34 mouse cellular contexts compared by ENCODE assay signal in the genomic region with DNA sequence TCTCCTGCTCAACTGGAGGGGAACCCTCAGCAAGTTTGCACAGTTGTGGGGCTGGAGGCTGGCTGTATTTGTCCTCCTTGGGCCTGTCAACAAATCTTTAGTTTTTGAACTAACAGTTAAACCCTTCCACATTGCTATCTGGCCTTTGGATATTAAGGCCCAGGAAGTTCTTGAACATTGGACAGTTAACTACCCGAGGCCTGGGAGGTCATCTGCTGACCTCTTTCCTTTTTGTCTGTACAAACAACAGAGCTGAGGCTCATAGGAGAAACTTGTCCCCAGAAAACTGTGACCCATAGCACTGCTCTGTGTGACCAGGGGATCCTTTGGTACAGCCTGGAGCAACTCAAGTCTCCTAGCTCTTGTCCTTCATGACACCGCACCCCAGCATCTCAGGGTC. TPM values are rescaled to one million over a fixed set of nuclear protein-coding genes. Genes with fewer than 3 reads are reported as not detected.
DNase-seq lines count a peak whose midpoint lies in the region; ATAC-seq and TF ChIP-seq lines count a peak whose summit lies in the region.
"Had no signal": no experiment of that assay in that cellular context is flagged by ENCODE, and none has a peak within 500 bp of the region (broad histone marks: within the 10 kb centered on the region; RNA-seq: fewer than 3 reads in every experiment).

No protein-coding gene starts in this region.

- peaks cover 11% of the 10 kb centered on the region; the same call in 1 of the 2 replicates for H3K4me1 ChIP-seq in kidney, adult 2 months (ENCODE audit: control insufficient read depth, insufficient read depth, low read length)
- H3K4me1 ChIP-seq in kidney, embryonic 16.5 days (ENCODE audit: insufficient read depth, low read length): peaks cover 14% of the 10 kb centered on the region
- peaks cover 5% of the 10 kb centered on the region for H3K4me1 ChIP-seq in liver, adult 2 months (ENCODE audit: control insufficient read depth, insufficient read depth, low read length)
- peaks cover 14% of the 10 kb centered on the region for H3K4me1 ChIP-seq in liver, postnatal 0 days (ENCODE audit: insufficient read depth)
- peaks cover 17% of the 10 kb centered on the region for H3K4me1 ChIP-seq in stomach, embryonic 15.5 days
- H3K4me1 ChIP-seq in stomach, postnatal 0 days (replicated peaks; ENCODE audit: control insufficient read depth, insufficient read depth): no peaks in the 10 kb centered on the region

- no peaks in the 10 kb centered on the region for H3K9me3 ChIP-seq in kidney, embryonic 16.5 days (ENCODE audit: low read length)
- no peaks in the 10 kb centered on the region for H3K9me3 ChIP-seq in liver, postnatal 0 days (ENCODE audit: low read length)
- no peaks in the 10 kb centered on the region for H3K9me3 ChIP-seq in stomach, embryonic 15.5 days
- no peaks in the 10 kb centered on the region for H3K9me3 ChIP-seq in stomach, postnatal 0 days (ENCODE audit: control insufficient read depth, low read length)
- H3K9me3 ChIP-seq: embryonic facial prominence, embryonic 12.5 days; embryonic facial prominence, embryonic 15.5 days had no signal

- no peak overlapping the region for H3K9ac ChIP-seq in kidney, embryonic 16.5 days (replicated peaks; ENCODE audit: low read length)
- no peak overlapping the region for H3K9ac ChIP-seq in liver, adult 2 months (ENCODE audit: low read depth, low read length)
- no peak overlapping the region for H3K9ac ChIP-seq in liver, postnatal 0 days (replicated peaks)
- H3K9ac ChIP-seq in stomach, embryonic 15.5 days: no peak overlapping the region
- H3K9ac ChIP-seq in stomach, postnatal 0 days (ENCODE audit: low read length): no peak overlapping the region
- H3K9ac ChIP-seq: embryonic facial prominence, embryonic 12.5 days; embryonic facial prominence, embryonic 15.5 days; forebrain, postnatal 0 days had no signal

- WGBS in kidney, adult 2 months: 51% methylated on average over 2 of the region's 2 CpGs
- WGBS in kidney, embryonic 16.5 days: 70% methylated on average over 2 of the region's 2 CpGs
- WGBS in liver, adult 2 months: 54% methylated on average over 2 of the region's 2 CpGs
- 69% methylated on average over 2 of the region's 2 CpGs for WGBS in liver, postnatal 0 days (ENCODE audit: insufficient replicate concordance)
- WGBS in stomach, embryonic 15.5 days: 67% methylated on average over 2 of the region's 2 CpGs
- WGBS in stomach, postnatal 0 days: 65% methylated on average over 2 of the region's 2 CpGs

- H3K27ac ChIP-seq in kidney, adult 2 months (ENCODE audit: insufficient read depth, low read depth, low read length): peak overlapping the region; percentile 70
- H3K27ac ChIP-seq in kidney, embryonic 16.5 days (ENCODE audit: low read length): no peak overlapping the region
- no peak overlapping the region for H3K27ac ChIP-seq in liver, adult 2 months (replicated peaks; ENCODE audit: insufficient read depth, low read depth, low read length)
- no peak overlapping the region for H3K27ac ChIP-seq in liver, postnatal 0 days (ENCODE audit: low read depth)
- 0 out of 2 replicates have a peak overlapping the region, but pooled peaks have one; percentile 12 for H3K27ac ChIP-seq in stomach, embryonic 15.5 days
- no peak overlapping the region for H3K27ac ChIP-seq in stomach, postnatal 0 days (replicated peaks)
- H3K27ac ChIP-seq: embryonic facial prominence, embryonic 12.5 days; embryonic facial prominence, embryonic 15.5 days; gastrocnemius, adult 2 months had no signal

- no peaks in the 10 kb centered on the region; the same call in 1 of the 2 replicates for H3K79me2 ChIP-seq in liver, adult 2 months (ENCODE audit: control insufficient read depth, insufficient read depth, low read length)

- H3K4me2 ChIP-seq in kidney, embryonic 16.5 days (replicated peaks; ENCODE audit: low read depth, low read length): no peak overlapping the region
- H3K4me2 ChIP-seq in liver, postnatal 0 days (ENCODE audit: low read depth, low read length): no peak overlapping the region
- H3K4me2 ChIP-seq in stomach, embryonic 15.5 days: no peak overlapping the region
- H3K4me2 ChIP-seq in stomach, postnatal 0 days (replicated peaks; ENCODE audit: low read depth): no peak overlapping the region
- H3K4me2 ChIP-seq: embryonic facial prominence, embryonic 12.5 days; embryonic facial prominence, embryonic 15.5 days; heart, embryonic 11.5 days had no signal

- H3K4me3 ChIP-seq in kidney, adult 2 months (ENCODE audit: insufficient read depth, low read depth, low read length): peak overlapping the region; percentile 4; the same call in 1 of the 2 replicates
- no peak overlapping the region for H3K4me3 ChIP-seq in kidney, embryonic 16.5 days (ENCODE audit: low read length)
- H3K4me3 ChIP-seq in liver, adult 2 months (ENCODE audit: insufficient read depth, low read depth, low read length): no peak overlapping the region
- no peak overlapping the region for H3K4me3 ChIP-seq in liver, postnatal 0 days (ENCODE audit: low read depth, low read length)
- no peak overlapping the region for H3K4me3 ChIP-seq in stomach, embryonic 15.5 days (replicated peaks)
- H3K4me3 ChIP-seq in stomach, postnatal 0 days (ENCODE audit: low read depth, low read length): no peak overlapping the region
- H3K4me3 ChIP-seq: embryonic facial prominence, embryonic 12.5 days; embryonic facial prominence, embryonic 15.5 days; gastrocnemius, adult 2 months had no signal

- H3K36me3 ChIP-seq in kidney, adult 2 months (ENCODE audit: control insufficient read depth, insufficient read depth, low read length): no peaks in the 10 kb centered on the region
- peaks cover 19% of the 10 kb centered on the region for H3K36me3 ChIP-seq in kidney, embryonic 16.5 days (ENCODE audit: insufficient read depth, low read length)
- H3K36me3 ChIP-seq in liver, adult 2 months (ENCODE audit: control insufficient read depth, insufficient read depth, low read length): peaks cover 2% of the 10 kb centered on the region; the same call in 1 of the 2 replicates
- H3K36me3 ChIP-seq in liver, postnatal 0 days (replicated peaks; ENCODE audit: insufficient read depth, low read length): no peaks in the 10 kb centered on the region
- H3K36me3 ChIP-seq in stomach, embryonic 15.5 days: 0 out of 2 replicates have a peak, but pooled peaks cover 5% of the 10 kb centered on the region
- H3K36me3 ChIP-seq in stomach, postnatal 0 days (ENCODE audit: control insufficient read depth, insufficient read depth, low read length): peaks cover 7% of the 10 kb centered on the region; the same call in 1 of the 2 replicates

- no peak for ATAC-seq in kidney, embryonic 16.5 days (ENCODE audit: low FRiP score, low TSS enrichment)
- ATAC-seq in liver, postnatal 0 days: no peak
- no peak for ATAC-seq in stomach, embryonic 15.5 days (ENCODE audit: insufficient read depth, low FRiP score, low read depth)
- no peak for ATAC-seq in stomach, postnatal 0 days (ENCODE audit: low FRiP score, low TSS enrichment)
- no peak for ATAC-seq in monocyte, adult 5-6 weeks (replicated peaks; ENCODE audit: insufficient number of reproducible peaks, low FRiP score, low TSS enrichment, poor library complexity, severe bottlenecking)
- ATAC-seq: CD4-positive, CD25-positive, alpha-beta regulatory T cell, adult 4 months; forebrain, embryonic 14.5 days; forebrain, postnatal 0 days had no signal

- H3K27me3 ChIP-seq in kidney, adult 2 months (replicated peaks; ENCODE audit: control insufficient read depth, insufficient read depth, low read length): no peaks in the 10 kb centered on the region
- peaks cover 4% of the 10 kb centered on the region; the same call in 1 of the 2 replicates for H3K27me3 ChIP-seq in kidney, embryonic 16.5 days (ENCODE audit: insufficient read depth, low read length)
- no peaks in the 10 kb centered on the region for H3K27me3 ChIP-seq in liver, adult 2 months (ENCODE audit: control insufficient read depth, insufficient read depth, low read length)
- H3K27me3 ChIP-seq in liver, postnatal 0 days (ENCODE audit: insufficient read depth, low read length): peaks cover 13% of the 10 kb centered on the region
- H3K27me3 ChIP-seq in stomach, embryonic 15.5 days (replicated peaks): no peaks in the 10 kb centered on the region
- H3K27me3 ChIP-seq in stomach, postnatal 0 days (ENCODE audit: control insufficient read depth, insufficient read depth, low read length): no peaks in the 10 kb centered on the region
- H3K27me3 ChIP-seq: embryonic facial prominence, embryonic 15.5 days had no signal

- TF ChIP-seq EP300 in liver, postnatal 0 days (IDR thresholded peaks at IDR 0.05; ENCODE audit: low read depth): no peak
- TF ChIP-seq EP300 in stomach, postnatal 0 days (optimal IDR thresholded peaks at IDR 0.05): no peak

- peak; percentile 68 for DNase-seq in kidney, adult 2 months
- DNase-seq in liver, adult 2 months (ENCODE audit: extremely low read depth, low read depth, low spot score): peak; percentile 27
- DNase-seq in liver, postnatal 0 days: no peak
- no peak for DNase-seq in stomach, postnatal 0 days (ENCODE audit: low spot score)
- peak; percentile 68 for DNase-seq in yolk sac, embryonic 10.5 days (ENCODE audit: low spot score)
- DNase-seq: adrenal gland, adult 2 months; adrenal gland, postnatal 14 days; cerebellum, adult 11 months; cerebellum, adult 2 months; cerebellum, adult 9-11 months; cerebellum, postnatal 25 days; forebrain, postnatal 0 days; gastrocnemius, adult 2 months; gastrocnemius, postnatal 14 days; heart, adult 11 months had no signal

- no peak for TF ChIP-seq POLR2A in kidney, adult 2 months (IDR thresholded peaks at IDR 0.05; ENCODE audit: low read depth, low read length)
- TF ChIP-seq POLR2A in liver, adult 2 months (IDR thresholded peaks at IDR 0.05; ENCODE audit: extremely low read depth, insufficient read depth, low read length): no peak

- TF ChIP-seq CTCF in kidney, adult 2 months (conservative IDR thresholded peaks at IDR 0.05; ENCODE audit: insufficient read depth, insufficient read length, low read depth, low read length): no peak
- no peak for TF ChIP-seq CTCF in liver, adult 2 months (IDR thresholded peaks at IDR 0.05; ENCODE audit: low read depth, low read length)
- TF ChIP-seq CTCF in liver, postnatal 0 days (IDR thresholded peaks at IDR 0.05; ENCODE audit: low read depth): no peak
- TF ChIP-seq CTCF in stomach, postnatal 0 days (IDR thresholded peaks at IDR 0.05; ENCODE audit: low read depth): no peak

RNA-seq across cellular contexts. Expression of gene Prickle4, which starts 4.5 kb away (rescaled TPM):
- polyA plus RNA-seq in kidney, adult 2 months (2012; rRNA removed): 7.0 and 9.0 TPM in 2 replicates
- polyA plus RNA-seq in kidney, embryonic 16.5 days (2015; fragmentation: Nextera tagmentation; extraction: Ambion mirVana): 0.84 and 1.3 TPM in 2 replicates
- total RNA-seq in liver, adult 2 months (2014; rRNA removed): 1.9 and 2.0 TPM in 2 replicates
- polyA plus RNA-seq in liver, adult 2 months (2012; rRNA removed): 7.9 and 9.9 TPM in 2 replicates
- polyA plus RNA-seq in liver, postnatal 0 days (2015; fragmentation: Nextera tagmentation; extraction: Ambion mirVana): 0.25 TPM in 1 of 2 replicates, not detected in the other
- polyA plus RNA-seq in stomach, embryonic 15.5 days (2015; fragmentation: Nextera tagmentation; extraction: Ambion mirVana): 0.34 and 0.42 TPM in 2 replicates
- 0.19 and 0.51 TPM in 2 replicates for polyA plus RNA-seq in stomach, postnatal 0 days (2015; fragmentation: Nextera tagmentation; extraction: Ambion mirVana)
- total RNA-seq in monocyte, adult 5-6 weeks (2017): not detected in 3 replicates
- polyA plus RNA-seq: CD4-positive, CD25-positive, alpha-beta regulatory T cell, adult 4 months had no signal

RNA-seq across cellular contexts. Expression of gene Gm21981, which starts 4.8 kb away (rescaled TPM):
- polyA plus RNA-seq in kidney, adult 2 months (2012; rRNA removed): 1.1 and 2.1 TPM in 2 replicates
- 0.24 and 0.90 TPM in 2 replicates for polyA plus RNA-seq in kidney, embryonic 16.5 days (2015; fragmentation: Nextera tagmentation; extraction: Ambion mirVana)
- 0.09 and 0.27 TPM in 2 replicates for total RNA-seq in liver, adult 2 months (2014; rRNA removed)
- 0.36 and 0.46 TPM in 2 replicates for polyA plus RNA-seq in liver, adult 2 months (2012; rRNA removed)
- polyA plus RNA-seq in liver, postnatal 0 days (2015; fragmentation: Nextera tagmentation; extraction: Ambion mirVana): 0.13 TPM in 1 of 2 replicates, not detected in the other
- 0.19 and 0.27 TPM in 2 replicates for polyA plus RNA-seq in stomach, embryonic 15.5 days (2015; fragmentation: Nextera tagmentation; extraction: Ambion mirVana)
- 0.16 TPM in 1 of 2 replicates, not detected in the other for polyA plus RNA-seq in stomach, postnatal 0 days (2015; fragmentation: Nextera tagmentation; extraction: Ambion mirVana)
- 0.29 TPM in 1 of 3 replicates, not detected in the others for total RNA-seq in monocyte, adult 5-6 weeks (2017)
- total RNA-seq: hematopoietic stem cell, adult 5-6 weeks had no signal
- polyA plus RNA-seq: CD4-positive, CD25-positive, alpha-beta regulatory T cell, adult 4 months had no signal

RNA-seq across cellular contexts. Expression of gene Frs3, which starts 10.2 kb away (rescaled TPM):
- polyA plus RNA-seq in kidney, adult 2 months (2012; rRNA removed): 28.9 and 39.5 TPM in 2 replicates
- 6.6 and 7.3 TPM in 2 replicates for polyA plus RNA-seq in kidney, embryonic 16.5 days (2015; fragmentation: Nextera tagmentation; extraction: Ambion mirVana)
- total RNA-seq in liver, adult 2 months (2014; rRNA removed): 1.7 and 1.9 TPM in 2 replicates
- polyA plus RNA-seq in liver, adult 2 months (2012; rRNA removed): 6.5 and 7.1 TPM in 2 replicates
- 0.96 and 2.1 TPM in 2 replicates for polyA plus RNA-seq in liver, postnatal 0 days (2015; fragmentation: Nextera tagmentation; extraction: Ambion mirVana)
- polyA plus RNA-seq in stomach, embryonic 15.5 days (2015; fragmentation: Nextera tagmentation; extraction: Ambion mirVana): 4.7 TPM in 2 replicates
- 2.3 and 2.7 TPM in 2 replicates for polyA plus RNA-seq in stomach, postnatal 0 days (2015; fragmentation: Nextera tagmentation; extraction: Ambion mirVana)
- total RNA-seq in monocyte, adult 5-6 weeks (2017): 0.38 to 1.4 TPM (median 1.3 TPM) in 3 replicates

RNA-seq across cellular contexts. Expression of gene Tomm6, which starts 10.9 kb away (rescaled TPM):
- 103 and 153 TPM in 2 replicates for polyA plus RNA-seq in kidney, adult 2 months (2012; rRNA removed)
- 318 and 344 TPM in 2 replicates for polyA plus RNA-seq in kidney, embryonic 16.5 days (2015; fragmentation: Nextera tagmentation; extraction: Ambion mirVana)
- 30.6 and 37.5 TPM in 2 replicates for total RNA-seq in liver, adult 2 months (2014; rRNA removed)
- 97.6 and 101 TPM in 2 replicates for polyA plus RNA-seq in liver, adult 2 months (2012; rRNA removed)
- 268 and 275 TPM in 2 replicates for polyA plus RNA-seq in liver, postnatal 0 days (2015; fragmentation: Nextera tagmentation; extraction: Ambion mirVana)
- polyA plus RNA-seq in stomach, embryonic 15.5 days (2015; fragmentation: Nextera tagmentation; extraction: Ambion mirVana): 404 and 405 TPM in 2 replicates
- 353 and 386 TPM in 2 replicates for polyA plus RNA-seq in stomach, postnatal 0 days (2015; fragmentation: Nextera tagmentation; extraction: Ambion mirVana)
- total RNA-seq in monocyte, adult 5-6 weeks (2017): 17.7 to 36.4 TPM (median 24.6 TPM) in 3 replicates

RNA-seq across cellular contexts. Expression of gene Pgc, which starts 27.6 kb away (rescaled TPM):
- polyA plus RNA-seq in kidney, adult 2 months (2012; rRNA removed): 0.29 and 1.0 TPM in 2 replicates
- polyA plus RNA-seq in kidney, embryonic 16.5 days (2015; fragmentation: Nextera tagmentation; extraction: Ambion mirVana): 0.92 TPM in 1 of 2 replicates, not detected in the other
- 0.20 TPM in 1 of 2 replicates, not detected in the other for total RNA-seq in liver, adult 2 months (2014; rRNA removed)
- 0.26 and 0.37 TPM in 2 replicates for polyA plus RNA-seq in liver, adult 2 months (2012; rRNA removed)
- 0.07 and 0.15 TPM in 2 replicates for polyA plus RNA-seq in liver, postnatal 0 days (2015; fragmentation: Nextera tagmentation; extraction: Ambion mirVana)
- polyA plus RNA-seq in stomach, embryonic 15.5 days (2015; fragmentation: Nextera tagmentation; extraction: Ambion mirVana): 52.1 and 71.7 TPM in 2 replicates
- polyA plus RNA-seq in stomach, postnatal 0 days (2015; fragmentation: Nextera tagmentation; extraction: Ambion mirVana): 1,647 and 1,784 TPM in 2 replicates
- total RNA-seq in monocyte, adult 5-6 weeks (2017): not detected in 3 replicates
- total RNA-seq: adrenal gland, adult 2 months; adrenal gland, postnatal 14 days; adrenal gland, postnatal 4 days; common myeloid progenitor, adult 5-6 weeks; forebrain, postnatal 0 days; gastrocnemius, adult 2 months; gastrocnemius, postnatal 14 days; gastrocnemius, postnatal 4 days; heart, adult 8-10 months; heart, postnatal 25 days; hematopoietic stem cell, adult 5-6 weeks; MEL had no signal
- polyA plus RNA-seq: C2C12; CD4-positive, CD25-positive, alpha-beta regulatory T cell, adult 4 months; embryonic facial prominence, embryonic 12.5 days; forebrain, embryonic 11.5 days; forebrain, embryonic 14.5 days; forebrain, postnatal 0 days; frontal cortex, adult 2 months; heart, embryonic 11.5 days; heart, postnatal 0 days had no signal

Comparison
In these comparisons a context has a peak if more than half of its experiments do, and no peak if none do; other contexts are left out.
1. DNase-seq: peak in kidney, adult 2 months (single experiment), liver, adult 2 months (single experiment) and yolk sac, embryonic 10.5 days (single experiment); none in liver, postnatal 0 days (single experiment) and stomach, postnatal 0 days (single experiment).
2. H3K27ac ChIP-seq: peak in kidney, adult 2 months (single experiment) and stomach, embryonic 15.5 days (single experiment); none in kidney, embryonic 16.5 days (single experiment), liver, adult 2 months (single experiment), liver, postnatal 0 days (single experiment) and stomach, postnatal 0 days (single experiment).